Mouse (Mus musculus) gastrocnemius, postnatal 25 days (tissue): ENCODE data around the gene Eva1c. TPM values are rescaled to one million over a fixed set of nuclear protein-coding genes. Genes with fewer than 3 reads are reported as not detected.

Source experiments
- DNase-seq: peaks from one replicate; pipeline ENCODE4 v3.0.0; 2022
- total RNA-seq, 2 experiments: library from RNA; stranded (reverse); gene quantifications; 1 replicate in 1 of 2; 2 replicates in 1 of 2; pipeline ENCODE4 v1.2.3; 2021

The Eva1c gene
- total RNA-seq, 2 experiments from 2014 or later = 0.24 TPM; not detected in 1

DNA sequence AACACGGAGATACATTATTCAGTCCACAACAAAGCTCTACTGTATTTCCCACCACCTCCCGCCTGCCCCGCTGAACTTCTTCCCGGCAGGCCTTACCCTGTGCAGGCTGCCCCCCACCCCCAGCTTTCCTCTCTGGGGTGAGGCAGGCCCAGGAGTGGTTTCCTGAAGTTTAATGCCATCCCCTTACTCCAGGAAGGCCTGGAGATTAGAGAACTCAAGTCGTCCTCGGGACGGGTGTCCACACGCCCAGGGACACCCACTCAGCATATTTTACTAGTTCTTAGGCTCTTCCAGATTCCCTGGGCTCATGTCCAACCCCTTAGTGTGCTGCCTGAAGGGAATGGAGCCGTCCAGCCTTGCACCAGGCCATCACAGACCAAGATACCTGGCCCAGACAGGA is 39.1 kb downstream of the Eva1c start:
- no peak for DNase-seq

DNA sequence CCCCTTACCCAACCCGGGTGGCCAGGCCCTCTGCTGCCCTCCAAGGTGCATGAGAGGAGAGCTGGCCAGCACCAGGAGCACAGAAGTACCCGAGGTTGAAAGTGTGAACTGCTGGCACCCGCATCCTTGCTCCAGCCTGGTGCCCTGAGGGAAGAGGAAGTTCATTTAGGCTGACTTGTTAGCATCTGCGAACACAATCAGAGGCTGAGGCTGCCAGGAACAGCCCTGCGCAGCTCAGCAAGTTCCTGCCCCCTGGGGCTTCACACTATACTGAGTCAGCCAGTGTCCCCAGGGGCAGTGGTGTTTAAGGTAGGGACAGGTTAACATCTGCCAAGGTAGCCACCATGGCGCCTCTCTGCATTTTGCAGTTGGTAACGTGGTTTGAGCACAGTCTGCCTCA is 41.6 kb downstream of the Eva1c start:
- DNase-seq = no peak

GRCm38 (mm10) chr16:90869361-90869760 is 42.8 kb downstream of the Eva1c start:
- no peak for DNase-seq

DNA sequence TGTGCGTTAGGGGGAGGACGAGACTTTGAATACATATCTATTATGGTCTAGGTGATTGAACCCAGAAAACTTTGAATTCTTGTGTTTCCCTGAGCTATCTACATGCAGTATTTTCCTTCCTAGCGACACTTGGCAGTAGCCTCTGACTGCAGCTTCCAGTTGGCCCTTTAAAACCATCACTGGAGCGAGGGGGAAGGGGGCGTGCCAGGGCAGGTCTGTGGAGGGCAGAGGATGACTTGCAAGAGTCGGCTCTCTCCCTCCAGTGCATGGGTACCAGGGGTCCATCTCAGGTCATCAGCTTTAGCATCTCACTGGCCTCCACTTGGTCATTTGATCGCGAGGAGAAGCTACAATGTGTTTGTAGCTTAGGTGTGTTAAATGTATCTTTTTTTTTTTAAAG is 46.4 kb downstream of the Eva1c start:
- no peak for DNase-seq

- DNase-seq = no peak
Observed at GRCm38 (mm10) chr16:90874536-90874935, 48.0 kb downstream of the Eva1c start.

DNA sequence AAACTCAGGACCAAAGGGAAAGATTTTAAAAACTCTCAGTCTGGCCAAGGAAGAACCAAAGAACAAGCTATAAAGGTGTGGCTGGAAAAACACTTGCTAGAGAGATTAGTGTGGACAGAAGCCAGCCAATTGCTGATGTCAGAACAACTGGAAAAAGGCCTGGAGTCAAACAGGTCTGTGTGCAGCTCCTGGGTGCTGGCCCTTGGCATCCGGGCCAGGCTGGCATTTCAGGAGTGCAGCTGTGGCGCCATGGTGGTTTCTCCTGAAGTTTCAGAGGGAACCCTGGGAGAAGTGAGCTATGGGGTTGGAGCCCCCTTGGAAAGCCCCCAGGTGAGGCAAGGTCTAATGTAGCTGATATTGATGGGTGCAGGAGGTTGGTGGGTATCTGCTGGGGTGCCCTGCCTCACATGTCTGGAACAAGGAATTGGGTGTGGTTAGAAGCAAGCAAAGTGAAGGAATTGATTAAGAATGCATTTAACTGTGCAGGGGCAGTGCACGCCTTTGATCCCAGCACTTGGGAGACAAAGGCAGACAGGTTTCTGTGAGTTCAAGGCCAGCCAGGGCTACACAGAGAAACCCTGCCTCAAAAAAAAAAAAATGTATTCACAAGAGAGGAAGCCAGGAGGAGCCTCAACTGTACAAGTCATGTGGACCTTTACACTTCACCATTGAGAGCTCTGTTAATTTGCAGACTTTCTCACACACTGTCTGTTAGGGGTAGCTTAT is 51.8 kb downstream of the Eva1c start:
- no peak for DNase-seq

GRCm38 (mm10) chr16:90882501-90882977 is 56.0 kb downstream of the Eva1c start:
- DNase-seq = no peak

- no peak for DNase-seq
Observed at GRCm38 (mm10) chr16:90885351-90885750, 58.8 kb downstream of the Eva1c start.

- DNase-seq = peak; percentile 14
Observed at GRCm38 (mm10) chr16:90885781-90886565, 59.5 kb downstream of the Eva1c start.

DNA sequence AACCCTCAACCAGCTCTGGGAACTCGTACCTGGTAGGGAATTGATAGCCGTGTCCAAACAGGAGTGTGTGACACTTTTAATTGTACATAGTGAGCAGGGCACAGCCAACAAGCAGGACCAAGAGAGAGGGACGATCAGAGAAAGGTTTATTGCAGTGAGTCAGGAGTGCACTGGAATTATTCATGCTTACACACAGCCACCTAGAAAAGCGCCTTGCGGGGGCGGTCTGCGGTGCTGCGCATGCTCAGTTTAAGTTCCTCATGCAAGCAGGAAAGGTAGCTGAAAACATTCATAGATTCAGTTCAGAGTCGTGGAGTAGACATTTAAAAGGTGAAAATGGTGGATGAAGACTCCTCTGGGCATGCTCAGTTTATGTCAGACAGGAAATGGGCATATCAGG is 64.2 kb downstream of the Eva1c start:
- DNase-seq = no peak

DNA sequence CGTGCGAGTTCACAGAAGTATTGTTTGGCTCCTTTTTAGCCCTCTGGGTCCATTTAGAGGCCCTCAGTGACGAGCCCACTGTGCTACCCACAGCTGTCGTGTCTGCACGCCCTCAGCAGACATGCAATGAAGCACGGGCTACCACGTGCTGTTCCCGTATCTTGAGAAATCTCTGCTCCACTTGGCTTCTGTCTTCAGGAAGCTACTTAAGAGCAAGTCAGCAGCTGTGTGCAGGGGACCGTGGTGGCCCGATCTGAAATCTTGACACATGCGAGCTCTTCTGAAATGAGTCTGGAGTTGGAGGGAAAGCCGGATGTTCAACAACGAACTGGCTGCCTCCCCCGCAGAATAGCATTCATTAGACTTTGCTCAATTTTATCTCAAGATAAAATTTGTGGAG is 65.1 kb downstream of the Eva1c start:
- no peak for DNase-seq

GRCm38 (mm10) chr16:90892081-90892480 is 65.6 kb downstream of the Eva1c start:
- no peak for DNase-seq

- no peak for DNase-seq
Observed at GRCm38 (mm10) chr16:90893019-90893418, 66.5 kb downstream of the Eva1c start.

DNA sequence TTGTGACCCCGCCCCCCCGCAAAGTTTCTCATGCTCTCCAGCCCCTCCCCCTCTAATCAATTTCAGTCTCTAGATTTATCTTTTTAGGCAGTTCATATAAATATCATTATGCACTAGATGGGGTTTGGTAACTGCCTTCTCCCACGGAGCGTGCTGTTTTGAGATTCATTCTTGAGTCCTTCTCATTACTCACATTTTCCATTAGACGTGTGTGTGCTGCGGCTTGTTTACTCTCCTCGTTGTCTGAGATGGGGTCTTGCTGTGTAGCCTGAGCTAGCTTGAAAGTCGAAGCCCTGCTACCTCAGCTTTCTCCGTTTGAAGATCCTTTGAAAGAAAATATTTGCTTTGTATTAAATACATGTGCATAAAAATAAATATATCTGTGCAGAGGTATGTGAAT is 67.3 kb downstream of the Eva1c start:
- no peak for DNase-seq

DNA sequence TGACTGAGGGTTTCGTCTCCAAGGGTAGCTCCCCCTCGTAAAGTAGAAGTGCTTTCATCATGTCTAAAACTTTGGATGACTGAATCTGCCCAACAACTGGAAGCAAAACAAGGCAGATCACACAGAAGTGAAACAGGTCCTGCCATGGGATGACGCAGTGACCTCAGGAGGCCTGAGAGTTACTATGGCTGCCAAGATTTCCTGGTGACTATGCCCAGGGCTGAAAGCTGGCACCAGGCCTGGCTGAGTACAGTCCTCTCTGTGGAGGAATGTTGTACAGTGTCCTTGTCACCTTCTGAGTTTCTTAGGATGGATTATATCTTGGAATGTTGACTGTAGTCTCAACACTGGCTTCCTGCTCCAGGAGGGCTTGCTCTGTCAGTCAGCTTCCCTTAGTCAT is 71.1 kb downstream of the Eva1c start:
- DNase-seq = no peak

DNA sequence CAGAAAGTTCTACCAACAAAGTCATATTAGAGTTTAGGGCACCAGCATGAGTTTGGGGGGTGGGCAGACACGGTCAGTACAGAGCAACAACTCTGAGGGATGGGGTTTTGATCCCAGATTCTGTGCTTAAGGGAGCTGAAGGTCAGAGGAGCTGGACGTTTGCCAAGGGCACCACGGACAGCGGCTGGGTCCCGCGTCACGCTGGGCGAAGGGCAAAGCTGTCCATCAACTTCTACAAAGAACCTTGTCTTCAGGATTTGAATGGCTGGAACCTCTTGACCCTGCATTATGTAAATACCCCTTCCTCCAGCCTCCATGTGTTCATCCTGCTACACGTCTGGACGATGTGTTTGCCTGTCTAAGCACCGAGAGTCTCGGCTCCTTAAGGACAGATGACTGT is 73.0 kb downstream of the Eva1c start:
- DNase-seq = no peak

DNA sequence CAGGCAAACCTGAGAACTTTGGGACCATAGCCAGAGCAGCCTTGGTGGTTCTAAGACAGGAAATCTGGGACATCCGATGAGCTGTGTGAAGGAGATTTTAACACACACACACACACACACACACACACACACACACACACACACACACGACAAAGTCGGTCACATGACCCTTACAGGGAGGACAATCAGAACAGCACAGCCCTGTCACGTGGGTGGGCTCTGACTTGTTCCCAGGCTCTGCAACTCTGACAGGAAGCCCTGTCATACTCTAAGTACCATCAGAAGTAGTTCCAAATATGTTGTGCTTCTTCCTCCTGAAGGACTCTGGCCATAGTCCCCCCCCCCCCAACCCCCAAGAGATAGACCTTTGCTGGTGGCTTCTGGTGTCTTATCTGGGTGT is 74.8 kb downstream of the Eva1c start:
- no peak for DNase-seq

- DNase-seq = no peak
Observed at GRCm38 (mm10) chr16:90903300-90903699, 76.8 kb downstream of the Eva1c start.

DNA sequence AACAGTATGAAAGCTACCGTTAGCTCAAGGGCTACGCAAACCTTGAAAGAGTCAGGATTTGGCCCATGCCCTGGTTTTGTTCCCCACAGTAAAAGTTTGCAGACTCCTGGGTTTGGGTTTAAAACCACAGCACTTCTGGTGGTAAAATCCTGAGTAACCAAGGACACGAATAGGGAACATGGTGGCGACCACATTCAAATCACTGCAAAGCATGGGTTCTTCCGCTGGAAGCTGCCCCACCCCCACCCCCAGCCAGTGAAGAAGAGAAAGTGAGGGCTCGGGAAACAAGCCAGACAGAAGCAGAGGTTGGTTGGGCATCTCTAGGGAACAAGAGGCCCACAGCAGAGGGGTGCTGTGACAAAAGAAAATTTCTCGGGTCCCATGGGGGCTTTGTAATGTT is 80.7 kb downstream of the Eva1c start:
- no peak for DNase-seq

DNA sequence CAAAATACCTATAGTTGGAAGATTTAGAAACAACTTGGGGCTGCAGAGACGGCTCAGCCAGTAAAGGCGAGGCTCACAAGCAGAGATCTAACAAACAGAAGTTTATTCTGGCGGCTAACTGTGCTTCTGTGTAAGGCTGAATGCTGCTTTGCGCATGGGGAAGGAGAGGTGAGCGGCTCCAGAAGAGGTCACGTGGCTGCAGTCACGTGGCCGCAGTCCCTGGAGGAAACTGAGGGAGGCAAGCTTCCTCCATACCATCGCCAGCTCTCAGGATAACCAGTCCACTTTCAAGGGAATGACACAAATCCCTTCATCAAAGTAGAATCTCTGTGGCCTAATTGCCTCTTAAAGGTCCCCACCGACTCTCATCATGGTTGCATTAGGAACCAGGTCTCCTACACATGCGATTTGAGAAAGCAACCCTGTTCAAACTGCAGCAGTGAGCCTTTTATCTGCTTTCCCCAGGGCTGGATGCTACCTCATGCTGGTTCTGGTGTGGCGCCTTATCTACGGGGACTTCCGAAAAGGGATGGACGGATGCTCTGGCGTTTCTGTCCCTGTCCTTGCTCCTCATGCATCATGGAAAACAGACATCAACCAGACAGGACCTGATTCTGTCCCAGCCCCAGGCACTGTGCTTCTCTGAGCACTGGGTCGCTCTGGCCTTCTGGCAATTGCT is 84.5 kb downstream of the Eva1c start:
- DNase-seq = no peak

GRCm38 (mm10) chr16:90911766-90912165 is 85.2 kb downstream of the Eva1c start:
- DNase-seq = no peak

GRCm38 (mm10) chr16:90916040-90916481 is 89.5 kb downstream of the Eva1c start:
- no peak for DNase-seq

- no peak for DNase-seq
Observed at GRCm38 (mm10) chr16:90917156-90917555, 90.6 kb downstream of the Eva1c start.
